Mouse (Mus musculus) embryonic facial prominence, embryonic 14.5 days (tissue): ENCODE results near the gene Dera. TPM values are rescaled to one million over a fixed set of nuclear protein-coding genes. Genes with fewer than 3 reads are reported as not detected.

Experiments
- ATAC-seq: fragments of 200-750 bp; cut with Nextera tagmentation; 2 replicates; pipeline ENCODE4 v1.8.0; 2017; ENCODE audit warnings: low read depth, moderate number of reproducible peaks, moderate TSS enrichment
- DNase-seq: peaks from one replicate; pipeline ENCODE4 v3.0.0-alpha.2; 2015; ENCODE audit warnings: low spot score
- H3K27ac ChIP-seq: fragments of 300-500 bp; sonication (generic); replicated peaks from 2 replicates; pipeline ENCODE4 v1.5.1; 2014; ENCODE audit warnings: low read depth, mild to moderate bottlenecking, low read length, moderate library complexity
- H3K27me3 ChIP-seq: fragments of 300-500 bp; sonication (generic); replicated peaks from 2 replicates; pipeline ENCODE4 v1.6.1; 2014; ENCODE audit warnings: low read length; ENCODE audit not compliant: control insufficient read depth, insufficient read depth
- H3K36me3 ChIP-seq: fragments of 300-500 bp; sonication (generic); 2 replicates; pipeline ENCODE4 v1.6.1; 2014; ENCODE audit warnings: low read length, mixed read lengths; ENCODE audit not compliant: control insufficient read depth, insufficient read depth
- H3K4me1 ChIP-seq: fragments of 300-500 bp; sonication (generic); 2 replicates; pipeline ENCODE4 v1.6.1; 2014; ENCODE audit warnings: antibody characterized with exemption, low read length; ENCODE audit not compliant: control insufficient read depth, insufficient read depth
- H3K4me2 ChIP-seq: fragments of 300-500 bp; sonication (generic); 2 replicates; pipeline ENCODE4 v1.6.1; 2014; ENCODE audit warnings: low read depth, mild to moderate bottlenecking, low read length, moderate library complexity, mixed read lengths
- H3K4me3 ChIP-seq: fragments of 300-500 bp; sonication (generic); 2 replicates; pipeline ENCODE4 v1.5.1; 2014; ENCODE audit warnings: low read depth, mild to moderate bottlenecking, low read length
- H3K9ac ChIP-seq: fragments of 300-500 bp; sonication (generic); 2 replicates; pipeline ENCODE4 v1.6.1; 2014; ENCODE audit warnings: low read depth, mild to moderate bottlenecking, low read length, moderate library complexity, mixed read lengths
- H3K9me3 ChIP-seq: fragments of 300-500 bp; sonication (generic); 2 replicates; pipeline ENCODE4 v1.6.1; 2016; ENCODE audit warnings: low read length; ENCODE audit not compliant: control insufficient read depth
- WGBS: fragments of 180-500 bp; shearing (Covaris S2); extraction: QIAGEN DNeasy Blood & Tissue Kit; methylation state at CpG from one replicate; pipeline ENCODE4 v1.1.7; 2014; 5-methylcytosine and 5-hydroxymethylcytosine counted together
- polyA plus RNA-seq: library from polyadenylated mRNA; unstranded; fragments of >200 nt; fragmentation: Nextera tagmentation; extraction: Ambion mirVana; gene quantifications from 2 replicates; pipeline ENCODE4 v1.2.1, GENCODE M21; 2014

The Dera gene
- polyA plus RNA-seq, 1 experiment from 2014 or later = 35.4 TPM

DNA sequence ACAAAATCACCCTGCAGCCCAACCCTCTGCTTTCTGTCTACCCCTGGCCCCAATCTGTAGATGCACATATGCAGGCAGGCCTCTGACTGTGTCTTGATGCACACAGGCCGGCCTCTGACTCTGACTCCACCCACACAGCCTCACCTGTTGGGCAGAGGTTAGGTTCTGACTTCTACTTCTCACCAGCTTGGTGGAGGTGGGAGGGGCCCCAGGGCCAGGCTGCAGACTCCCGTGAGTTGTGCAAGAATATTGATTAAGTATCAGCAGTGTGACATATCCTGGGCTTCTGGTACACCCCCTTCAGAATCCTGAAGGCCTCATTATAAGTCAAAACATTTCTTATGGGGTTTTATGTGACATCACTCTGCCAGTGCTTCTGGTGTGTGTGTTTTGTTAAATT is 35.3 kb downstream of the Dera start:
- H3K9ac ChIP-seq = no peak overlapping the region
- no peak overlapping the region for H3K4me2 ChIP-seq
- H3K4me1 ChIP-seq = no peaks in the 10 kb centered on the region
- H3K27me3 ChIP-seq = no peaks in the 10 kb centered on the region
- ATAC-seq (no peak), DNase-seq (no peak)
- WGBS = 76% methylated on average over 2 of the region's 2 CpGs
- H3K4me3 ChIP-seq = no peak overlapping the region
- 0 out of 2 replicates have a peak, but pooled peaks cover 3% of the 10 kb centered on the region for H3K36me3 ChIP-seq
- no peak overlapping the region for H3K27ac ChIP-seq
- no peaks in the 10 kb centered on the region for H3K9me3 ChIP-seq

DNA sequence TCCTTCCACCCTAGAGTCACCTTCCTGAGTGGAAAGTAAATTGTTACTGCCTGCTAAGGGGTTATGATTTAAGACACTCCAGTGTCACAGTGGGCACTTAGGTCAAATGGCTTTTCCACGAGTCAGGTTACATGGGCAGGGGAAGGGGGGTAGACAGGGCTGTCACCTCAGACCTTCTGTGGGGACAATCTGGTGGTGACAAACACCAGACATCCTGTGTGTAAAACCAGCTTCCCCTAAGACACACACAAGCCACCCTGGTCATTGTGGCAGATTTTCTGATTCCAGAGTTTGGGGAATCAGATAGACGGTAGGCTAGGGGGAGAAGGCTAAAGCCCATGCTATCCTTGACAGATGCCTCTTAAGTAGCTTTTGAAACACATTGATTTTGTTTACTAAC is 41.1 kb downstream of the Dera start:
- no peak overlapping the region for H3K4me2 ChIP-seq
- no peaks in the 10 kb centered on the region for H3K4me1 ChIP-seq
- whole genome bisulfite sequencing = 56% methylated on average over 2 of the region's 2 CpGs
- no peak overlapping the region for H3K4me3 ChIP-seq
- peaks cover 9% of the 10 kb centered on the region for H3K9me3 ChIP-seq
- no peak for ATAC-seq
- H3K9ac ChIP-seq = no peak overlapping the region
- no peak for DNase-seq
- H3K36me3 ChIP-seq = peaks cover 7% of the 10 kb centered on the region; the same call in 1 of the 2 replicates
- no peak overlapping the region for H3K27ac ChIP-seq
- no peaks in the 10 kb centered on the region for H3K27me3 ChIP-seq

DNA sequence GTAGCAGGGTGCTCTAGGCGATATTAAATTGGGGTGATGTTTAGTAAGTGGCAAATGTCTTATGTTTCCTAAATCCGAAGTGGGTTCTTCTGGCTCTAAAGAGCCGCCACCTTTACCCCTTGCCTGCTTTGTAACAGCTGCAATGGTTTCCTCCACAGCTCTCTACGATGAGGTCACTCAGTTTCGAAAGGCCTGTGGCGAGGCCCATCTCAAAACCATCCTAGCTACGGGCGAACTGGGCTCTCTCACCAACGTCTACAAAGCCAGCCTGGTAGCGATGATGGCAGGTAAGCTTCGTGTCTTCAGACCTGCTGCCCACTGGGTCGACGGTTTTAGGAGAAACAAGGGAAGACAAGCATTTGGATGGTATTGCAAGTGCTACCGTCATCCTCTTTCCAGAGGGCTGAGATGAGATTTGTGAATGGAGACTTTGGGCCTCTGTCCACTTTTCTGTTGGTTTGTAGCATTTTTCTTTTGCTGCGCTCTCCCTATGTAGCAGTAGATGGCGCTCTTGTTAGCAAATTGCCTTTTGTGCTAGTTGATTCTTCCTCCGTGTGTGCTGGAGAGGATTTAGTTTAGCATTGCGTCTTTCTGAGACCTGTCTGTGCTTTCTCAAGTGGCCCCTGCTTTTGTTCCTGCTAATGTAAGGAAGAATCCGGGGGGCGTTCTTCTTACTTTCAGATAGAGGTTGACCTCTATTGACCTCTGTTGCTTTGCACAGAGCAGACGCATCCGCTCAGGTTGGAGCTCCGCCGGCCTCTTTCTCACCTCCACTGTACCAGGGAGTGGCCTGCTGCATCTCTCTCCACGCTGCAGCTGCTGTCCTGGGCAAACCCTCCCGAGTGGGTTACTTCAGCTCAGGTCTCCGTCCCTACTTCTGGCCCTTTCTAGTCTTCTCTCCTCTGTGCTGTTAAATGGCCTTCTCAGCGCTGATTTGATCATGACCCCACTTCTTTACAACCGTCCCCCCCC is 42.5 kb downstream of the Dera start:
- peaks cover 15% of the 10 kb centered on the region for H3K9me3 ChIP-seq
- no peak overlapping the region for H3K4me3 ChIP-seq
- H3K36me3 ChIP-seq = peaks cover 11% of the 10 kb centered on the region; the same call in 1 of the 2 replicates
- no peak overlapping the region for H3K9ac ChIP-seq
- WGBS = 74% methylated on average over 28 of the region's 29 CpGs
- no peak overlapping the region for H3K27ac ChIP-seq
- no peaks in the 10 kb centered on the region for H3K27me3 ChIP-seq
- no peak for ATAC-seq
- H3K4me2 ChIP-seq = no peak overlapping the region
- no peaks in the 10 kb centered on the region for H3K4me1 ChIP-seq
- peak; percentile 59 for DNase-seq

DNA sequence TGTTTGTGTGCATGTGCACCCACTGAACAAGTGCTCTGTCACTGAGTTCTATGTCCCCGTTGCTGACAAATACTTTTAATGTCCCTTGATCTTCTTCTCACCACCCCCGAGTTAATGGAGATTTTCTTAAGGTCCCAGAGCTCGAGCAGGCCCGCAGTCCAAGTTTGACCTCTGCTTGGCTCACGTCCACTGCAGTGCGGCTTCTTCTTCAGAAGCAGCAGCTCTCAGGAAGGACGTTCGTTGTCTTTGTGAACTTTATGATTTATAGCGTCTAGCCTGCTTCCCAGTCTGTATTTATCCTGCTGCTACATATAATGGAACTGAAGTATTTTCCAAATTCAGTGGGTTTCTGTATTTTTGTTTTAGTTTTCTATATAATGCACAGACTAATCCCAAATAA is 44.9 kb downstream of the Dera start:
- ATAC-seq (no peak), DNase-seq (no peak)
- Histone ChIP-seq H3K9ac (no peak overlapping the region), H3K4me2 (no peak overlapping the region), H3K36me3 (peaks cover 11% of the 10 kb centered on the region; the same call in 1 of the 2 replicates), H3K4me3 (no peak overlapping the region), H3K4me1 (no peaks in the 10 kb centered on the region), H3K9me3 (peaks cover 15% of the 10 kb centered on the region), H3K27me3 (no peaks in the 10 kb centered on the region), H3K27ac (no peak overlapping the region)
- 87% methylated on average over 9 of the region's 9 CpGs for WGBS

DNA sequence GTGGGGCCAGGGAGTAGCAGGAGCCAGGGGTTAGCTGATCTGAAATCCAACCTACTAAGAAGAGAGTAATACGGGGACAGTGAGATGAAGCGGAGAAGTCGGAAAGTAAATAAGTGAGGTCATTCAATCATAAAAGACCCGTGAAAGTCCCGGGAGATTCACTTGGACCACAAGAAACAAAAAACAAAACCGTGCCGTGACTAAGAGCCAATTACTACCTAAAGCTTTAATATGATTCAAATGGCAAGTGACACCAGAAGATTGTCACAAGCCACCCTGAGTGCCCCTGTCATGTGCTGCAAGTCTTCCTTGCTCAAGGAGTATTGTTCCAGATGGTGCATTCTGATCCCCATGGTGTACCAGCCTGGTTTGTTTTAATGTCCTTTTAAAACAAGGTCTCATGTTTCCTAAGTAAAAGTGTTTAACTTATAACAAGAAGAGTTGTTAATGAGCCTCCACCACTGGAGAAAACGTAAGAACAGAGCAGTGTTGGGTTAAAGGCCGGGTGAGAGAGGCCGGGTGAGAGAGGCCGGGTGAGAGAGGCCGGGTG is 49.2 kb downstream of the Dera start:
- H3K4me3 ChIP-seq = no peak overlapping the region
- DNase-seq = no peak
- H3K27me3 ChIP-seq = no peaks in the 10 kb centered on the region
- H3K36me3 ChIP-seq = peaks cover 11% of the 10 kb centered on the region; the same call in 1 of the 2 replicates
- H3K9me3 ChIP-seq = peaks cover 15% of the 10 kb centered on the region
- peaks cover 4% of the 10 kb centered on the region; the same call in 1 of the 2 replicates for H3K4me1 ChIP-seq
- ATAC-seq = no peak
- no peak overlapping the region for H3K27ac ChIP-seq
- H3K9ac ChIP-seq = no peak overlapping the region
- H3K4me2 ChIP-seq = no peak overlapping the region
- WGBS = 52% methylated on average over 12 of the region's 12 CpGs

DNA sequence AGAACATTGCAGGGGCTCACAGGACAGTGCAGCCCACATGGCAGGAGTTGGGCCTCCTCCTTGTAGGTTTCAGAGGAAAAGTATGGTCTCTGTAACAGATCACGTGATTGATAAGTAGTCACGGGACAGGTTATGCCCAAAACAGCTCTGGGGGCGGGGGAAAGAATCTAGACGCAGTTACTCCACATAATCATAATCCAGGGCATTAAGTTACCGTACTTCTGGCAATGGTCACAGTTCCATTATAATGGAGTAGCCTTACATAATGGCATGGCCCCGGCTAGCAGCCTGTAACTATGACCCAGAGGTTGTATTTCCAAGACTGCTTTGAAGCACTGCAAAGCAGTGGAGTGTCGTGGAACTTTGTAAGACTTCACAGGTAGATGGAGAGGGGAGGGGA is 49.8 kb downstream of the Dera start:
- H3K36me3 ChIP-seq = peaks cover 11% of the 10 kb centered on the region; the same call in 1 of the 2 replicates
- peak; percentile 53; the same call in 1 of the 2 replicates for ATAC-seq
- no peak overlapping the region for H3K4me2 ChIP-seq
- WGBS = 62% methylated on average over 7 of the region's 7 CpGs
- no peak overlapping the region for H3K9ac ChIP-seq
- no peaks in the 10 kb centered on the region for H3K27me3 ChIP-seq
- DNase-seq = no peak
- no peak overlapping the region for H3K4me3 ChIP-seq
- H3K4me1 ChIP-seq = peaks cover 4% of the 10 kb centered on the region; the same call in 1 of the 2 replicates
- peaks cover 15% of the 10 kb centered on the region for H3K9me3 ChIP-seq
- H3K27ac ChIP-seq = no peak overlapping the region

DNA sequence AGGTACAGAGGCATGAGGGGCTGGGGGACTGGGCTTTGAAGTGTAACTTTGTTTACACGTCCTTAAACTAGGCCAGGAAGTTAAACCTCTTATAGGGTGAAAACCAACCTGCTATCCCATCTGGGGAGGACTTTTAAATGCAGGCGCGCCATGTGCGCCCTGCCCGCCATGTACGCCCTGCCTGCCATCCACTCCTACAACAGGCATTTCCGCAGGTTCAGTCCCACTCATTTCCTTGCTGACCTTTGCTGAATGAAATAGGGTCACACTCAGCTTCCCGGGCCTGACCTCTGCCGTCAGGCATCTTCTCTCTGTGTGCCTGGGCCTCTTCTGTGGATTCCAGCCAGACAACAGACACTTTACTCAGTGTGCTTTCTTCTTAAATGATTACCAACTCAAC is 50.3 kb downstream of the Dera start:
- no peak overlapping the region for H3K27ac ChIP-seq
- DNase-seq = no peak
- no peak overlapping the region for H3K4me3 ChIP-seq
- peaks cover 4% of the 10 kb centered on the region; the same call in 1 of the 2 replicates for H3K4me1 ChIP-seq
- peaks cover 10% of the 10 kb centered on the region; the same call in 1 of the 2 replicates for H3K36me3 ChIP-seq
- no peaks in the 10 kb centered on the region for H3K27me3 ChIP-seq
- H3K9ac ChIP-seq = no peak overlapping the region
- 58% methylated on average over 9 of the region's 9 CpGs for WGBS
- peaks cover 15% of the 10 kb centered on the region for H3K9me3 ChIP-seq
- ATAC-seq = no peak
- no peak overlapping the region for H3K4me2 ChIP-seq

DNA sequence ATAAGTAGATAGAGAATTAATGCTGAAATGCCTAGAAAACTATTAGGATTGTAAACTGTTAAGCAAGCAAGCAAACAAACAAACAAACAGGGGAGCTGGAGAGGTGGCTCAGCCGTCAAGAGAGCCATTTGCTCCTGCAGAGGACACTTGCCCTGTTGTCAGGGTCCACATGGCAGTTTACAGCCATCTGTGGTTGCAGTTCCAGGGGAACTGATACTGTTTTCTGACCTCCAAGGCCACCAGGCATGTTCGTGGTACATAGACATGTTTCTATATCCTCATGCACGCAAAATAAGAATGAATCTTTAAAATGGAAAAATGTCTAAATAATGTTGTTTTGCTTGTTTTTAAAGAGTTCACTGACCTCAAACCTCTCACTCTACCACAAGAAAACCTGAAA is 52.0 kb downstream of the Dera start:
- H3K9ac ChIP-seq = no peak overlapping the region
- H3K9me3 ChIP-seq = no peaks in the 10 kb centered on the region
- H3K27me3 ChIP-seq = no peaks in the 10 kb centered on the region
- WGBS = 84% methylated on average over 3 of the region's 3 CpGs
- H3K4me2 ChIP-seq = no peak overlapping the region
- ATAC-seq (no peak), DNase-seq (no peak)
- H3K4me1 ChIP-seq = peaks cover 4% of the 10 kb centered on the region; the same call in 1 of the 2 replicates
- no peak overlapping the region for H3K4me3 ChIP-seq
- no peaks in the 10 kb centered on the region for H3K36me3 ChIP-seq
- H3K27ac ChIP-seq = no peak overlapping the region
